Mouse (Mus musculus) CH12.LX (cell line): Measurements from ENCODE around the gene Agbl5. TPM values are rescaled to one million over a fixed set of nuclear protein-coding genes. Genes with fewer than 3 reads are reported as not detected.

Source experiments
- DNase-seq: peaks from one replicate; pipeline ENCODE4 v3.0.0-alpha.2; 2013; ENCODE audit errors: extremely low read depth
- H3K27ac ChIP-seq: 2 replicates; pipeline ENCODE4 v1.5.1; 2012; ENCODE audit warnings: low read depth, mild to moderate bottlenecking, control low read depth, moderate library complexity; ENCODE audit not compliant: insufficient read depth
- H3K27me3 ChIP-seq: replicated peaks from 2 replicates; pipeline ENCODE3; 2012; ENCODE audit warnings: inconsistent platforms
- H3K36me3 ChIP-seq, 2 experiments: replicated peaks in 1 of 2; 2 replicates each; pipeline versions ENCODE3 to v1.6.1; 2012; ENCODE audit warnings: inconsistent platforms in 1 of 2, low read length in 1 of 2, mild to moderate bottlenecking in 1 of 2, mixed read lengths in 1 of 2, moderate library complexity in 1 of 2; ENCODE audit not compliant: control insufficient read depth in 1 of 2, insufficient read depth in 1 of 2
- H3K4me1 ChIP-seq, 2 experiments: 2 replicates each; pipeline ENCODE4 v1.6.1; 2012; ENCODE audit warnings: inconsistent platforms in 1 of 2, moderate library complexity in 1 of 2; ENCODE audit not compliant: insufficient read depth in 2 of 2, control insufficient read depth in 1 of 2
- H3K4me2 ChIP-seq: 2 replicates; pipeline ENCODE4 v1.6.1; 2012; ENCODE audit warnings: low read depth, mild to moderate bottlenecking, control low read depth; ENCODE audit not compliant: poor library complexity, insufficient read depth, severe bottlenecking
- H3K4me3 ChIP-seq, 3 experiments: fragments of 150-350 bp in 1 of 3; sonication (generic) in 1 of 3; replicated peaks in 1 of 3; 2 replicates each; pipeline versions ENCODE3 to v1.5.1; 2011 to 2012; ENCODE audit warnings: low read depth in 2 of 3, low read length in 2 of 3, mild to moderate bottlenecking in 2 of 3, moderate library complexity in 2 of 3, control low read depth in 1 of 3, improper control_type of control experiment in 1 of 3, inconsistent platforms in 1 of 3, mixed read lengths in 1 of 3; ENCODE audit not compliant: poor library complexity in 1 of 3
- H3K79me2 ChIP-seq: replicated peaks from 2 replicates; pipeline ENCODE4 v1.6.1; 2012; ENCODE audit warnings: mild to moderate bottlenecking, moderate library complexity; ENCODE audit not compliant: control insufficient read depth, poor library complexity, insufficient read depth, severe bottlenecking; ENCODE audit errors: extremely low read depth
- H3K9ac ChIP-seq: 2 replicates; pipeline ENCODE4 v1.6.1; 2012; ENCODE audit warnings: low read depth, mild to moderate bottlenecking, control low read depth, moderate library complexity; ENCODE audit not compliant: insufficient read depth
- H3K9me3 ChIP-seq: replicated peaks from 2 replicates; pipeline ENCODE3; 2012; ENCODE audit warnings: low read length, inconsistent platforms, mixed read lengths
- BHLHE40 ChIP-seq: IDR thresholded peaks from 2 replicates; pipeline ENCODE4 v1.6.1; 2011; ENCODE audit warnings: mild to moderate bottlenecking, low read depth, low read length, improper control_type of control experiment
- CHD2 ChIP-seq: IDR thresholded peaks from 2 replicates; pipeline ENCODE4 v1.6.1; 2011; ENCODE audit warnings: low read length, improper control_type of control experiment
- EP300 ChIP-seq: IDR thresholded peaks from 2 replicates; pipeline ENCODE4 v1.6.1; 2011; ENCODE audit warnings: low read length, improper control_type of control experiment
- HCFC1 ChIP-seq: IDR thresholded peaks from 2 replicates; pipeline ENCODE4 v1.6.1; 2012; ENCODE audit warnings: low read depth, mild to moderate bottlenecking, inconsistent platforms, low read length, improper control_type of control experiment
- JUN ChIP-seq: IDR thresholded peaks from 2 replicates; pipeline ENCODE4 v1.6.1; 2011; ENCODE audit warnings: low read depth, mild to moderate bottlenecking, low read length, improper control_type of control experiment, moderate library complexity; ENCODE audit not compliant: insufficient read depth
- JUND ChIP-seq: conservative IDR thresholded peaks from 2 replicates; pipeline ENCODE4 v1.6.1; 2011; ENCODE audit warnings: low read depth, low read length, improper control_type of control experiment
- MAFK ChIP-seq: IDR thresholded peaks from 2 replicates; pipeline ENCODE4 v1.6.1; 2011; ENCODE audit warnings: low read length, improper control_type of control experiment; ENCODE audit not compliant: insufficient replicate concordance
- MAZ ChIP-seq: IDR thresholded peaks from 2 replicates; pipeline ENCODE4 v1.6.1; 2012; ENCODE audit warnings: low read depth, mild to moderate bottlenecking, inconsistent platforms, low read length, improper control_type of control experiment, moderate library complexity
- MEF2A ChIP-seq: IDR thresholded peaks from 2 replicates; pipeline ENCODE4 v1.6.1; 2014; ENCODE audit warnings: low read depth, mild to moderate bottlenecking, inconsistent platforms, low read length, improper control_type of control experiment, borderline replicate concordance
- MYC ChIP-seq: IDR thresholded peaks from 2 replicates; pipeline ENCODE4 v1.6.1; 2011; ENCODE audit warnings: low read depth, mild to moderate bottlenecking, improper control_type of control experiment, low read length
- NELFE ChIP-seq: IDR thresholded peaks from 2 replicates; pipeline ENCODE4 v1.6.1; 2011; ENCODE audit warnings: low read depth, low read length, improper control_type of control experiment
- PAX5 ChIP-seq: IDR thresholded peaks from 2 replicates; pipeline ENCODE4 v1.6.1; 2012; ENCODE audit warnings: low read length, inconsistent platforms, mixed read lengths
- RCOR1 ChIP-seq: conservative IDR thresholded peaks from 2 replicates; pipeline ENCODE4 v1.6.1; 2012; ENCODE audit warnings: low read depth, mild to moderate bottlenecking, inconsistent platforms, low read length, improper control_type of control experiment
- TBP ChIP-seq: conservative IDR thresholded peaks from 2 replicates; pipeline ENCODE4 v1.6.1; 2011; ENCODE audit warnings: low read depth, low read length, improper control_type of control experiment
- TCF12 ChIP-seq: IDR thresholded peaks from 2 replicates; pipeline ENCODE4 v1.6.1; 2014; ENCODE audit warnings: low read depth, mild to moderate bottlenecking, inconsistent platforms, low read length, improper control_type of control experiment
- USF1 ChIP-seq: IDR thresholded peaks from 2 replicates; pipeline ENCODE4 v1.6.1; 2014; ENCODE audit warnings: low read depth, mild to moderate bottlenecking, inconsistent platforms, low read length, improper control_type of control experiment
- ZKSCAN1 ChIP-seq: IDR thresholded peaks from 2 replicates; pipeline ENCODE4 v1.6.1; 2012; ENCODE audit warnings: low read depth, inconsistent platforms, low read length, improper control_type of control experiment, borderline replicate concordance
- dilution Hi-C: fragments of 300-500 bp; cut with MboI; formaldehyde crosslinking; loops from 2 replicates; pipeline ENCODE4 v1.14.3; 2020; ENCODE audit warnings: low sequenced_read_pairs; ENCODE audit not compliant: extremely low pct_unique_long_range_greater_than_20kb, extremely low pct_ligation_motif_present
- in situ Hi-C: fragments of 300-500 bp; cut with MboI; formaldehyde crosslinking; loops from 3 replicates; pipeline ENCODE4 v1.14.3; 2019; ENCODE audit warnings: low sequenced_read_pairs, low pct_ligation_motif_present, low pct_unique_long_range_greater_than_20kb, mixed read lengths
- polyA plus RNA-seq: library from polyadenylated mRNA; unstranded; fragments of >175 nt; gene quantifications from 2 replicates; pipeline ENCODE4 v1.2.1, GENCODE M21; 2012; ENCODE audit warnings: low read depth; ENCODE audit not compliant: insufficient read length
- total RNA-seq, 2 experiments: library from RNA; depleted of rRNA; stranded (reverse); fragments of 300-350 nt in 1 of 2; fragments of >200 nt in 1 of 2; gene quantifications; 2 replicates each; pipeline ENCODE4 v1.2.3; 2012 to 2014

The Agbl5 gene
- total and polyA plus RNA-seq, 3 experiments = 4.1 to 11.6 (median 9.3) TPM

DNA sequence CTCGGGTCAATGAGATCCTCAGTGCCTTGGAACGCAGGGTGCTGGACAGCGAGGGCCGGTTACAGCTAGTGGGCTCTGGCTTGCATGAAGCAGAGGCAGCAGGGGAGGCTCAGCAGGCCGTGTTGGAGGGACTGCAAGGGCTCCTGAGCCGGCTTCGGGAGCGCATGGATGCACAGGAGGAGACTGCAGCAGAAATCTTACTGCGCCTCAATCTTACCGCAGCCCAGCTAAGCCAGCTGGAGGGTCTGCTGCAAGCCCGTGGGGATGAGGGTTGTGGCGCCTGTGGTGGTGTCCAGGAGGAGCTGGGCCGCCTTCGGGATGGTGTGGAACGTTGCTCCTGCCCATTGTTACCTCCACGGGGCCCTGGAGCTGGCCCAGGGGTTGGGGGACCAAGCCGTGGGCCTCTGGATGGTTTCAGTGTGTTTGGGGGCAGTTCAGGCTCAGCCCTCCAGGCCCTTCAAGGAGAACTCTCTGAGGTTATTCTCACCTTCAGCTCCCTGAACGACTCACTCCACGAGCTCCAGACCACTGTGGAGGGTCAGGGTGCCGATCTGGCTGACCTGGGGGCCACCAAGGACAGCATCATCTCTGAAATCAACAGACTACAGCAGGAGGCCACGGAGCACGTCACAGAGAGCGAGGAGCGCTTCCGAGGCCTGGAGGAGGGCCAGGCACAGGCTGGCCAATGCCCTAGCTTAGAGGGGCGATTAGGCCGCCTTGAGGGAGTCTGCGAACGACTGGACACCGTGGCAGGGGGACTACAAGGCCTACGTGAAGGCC lies 29.6 kb downstream of the Agbl5 start:
- H3K36me3 ChIP-seq = no peaks in the 10 kb centered on the region
- peaks cover 54% of the 10 kb centered on the region for H3K27me3 ChIP-seq
- in situ Hi-C loops = no loop called here
- H3K4me3 ChIP-seq = no peak overlapping the region
- no peak for DNase-seq
- H3K4me1 ChIP-seq = peaks cover 12 to 42% of the 10 kb centered on the region in 2 experiments
- H3K79me2 ChIP-seq = no peaks in the 10 kb centered on the region
- TF ChIP-seq JUND (no peak), MAZ (no peak), MEF2A (no peak), MYC (no peak), BHLHE40 (no peak), TCF12 (no peak), TBP (no peak)
- TF ChIP-seq, all 38 proteins: peak for 0
- H3K4me2 ChIP-seq = no peak overlapping the region
- H3K27ac ChIP-seq = no peak overlapping the region
- dilution Hi-C loops = no loop called here
- H3K9me3 ChIP-seq = no peaks in the 10 kb centered on the region
- H3K9ac ChIP-seq = no peak overlapping the region

DNA sequence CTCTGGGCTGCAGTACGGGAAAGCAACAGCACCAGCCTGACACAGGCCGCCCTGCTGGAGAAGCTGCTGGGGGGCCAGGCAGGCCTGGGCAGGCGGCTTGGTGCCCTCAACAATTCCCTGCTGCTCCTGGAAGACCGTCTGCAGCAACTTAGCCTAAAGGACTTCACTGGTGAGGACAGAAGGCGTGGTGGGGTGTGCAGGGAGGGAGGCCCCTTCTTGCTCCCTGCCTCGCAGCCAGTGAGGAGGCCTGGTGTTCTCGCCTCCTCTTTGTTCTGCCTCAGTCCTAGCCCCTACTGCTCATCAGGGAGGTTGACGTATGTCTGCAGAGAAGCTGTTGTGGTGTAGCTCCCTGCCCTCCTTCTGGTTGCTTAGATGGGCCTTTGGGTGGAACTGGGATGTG lies 30.2 kb downstream of the Agbl5 start:
- Histone ChIP-seq H3K9me3 (no peaks in the 10 kb centered on the region), H3K27ac (no peak overlapping the region), H3K36me3 (no peaks in the 10 kb centered on the region), H3K27me3 (peaks cover 58% of the 10 kb centered on the region), H3K4me1 (peaks cover 12 to 49% of the 10 kb centered on the region in 2 experiments), H3K79me2 (no peaks in the 10 kb centered on the region), H3K4me3 (no peak overlapping the region), H3K4me2 (no peak overlapping the region), H3K9ac (no peak overlapping the region)
- TF ChIP-seq NELFE (no peak), BHLHE40 (no peak), PAX5 (no peak), JUN (no peak), RCOR1 (no peak), EP300 (no peak), MAFK (no peak), CHD2 (no peak), TCF12 (no peak), ZKSCAN1 (no peak), HCFC1 (no peak), USF1 (no peak)
- dilution Hi-C loops = no loop called here
- DNase-seq = no peak
- in situ Hi-C loops = no loop called here
